Mouse (Mus musculus) heart, adult 2 months (tissue): ENCODE results near the gene Dcbld2. TPM values are rescaled to one million over a fixed set of nuclear protein-coding genes. Genes with fewer than 3 reads are reported as not detected.

Source experiments
- DNase-seq, 2 experiments: peaks; one replicate each; pipeline ENCODE4 v3.0.0; 2021
- H3K27ac ChIP-seq: fragments of 200-600 bp; 2 replicates; pipeline ENCODE4 v1.8.1; 2022
- H3K27me3 ChIP-seq: fragments of 200-500 bp; 2 replicates; pipeline ENCODE4 v1.6.1; 2012; ENCODE audit warnings: mild to moderate bottlenecking, low read length, inconsistent platforms, mixed read lengths; ENCODE audit not compliant: control insufficient read depth, insufficient read depth
- H3K36me3 ChIP-seq: fragments of 200-500 bp; 2 replicates; pipeline ENCODE4 v1.6.1; 2012; ENCODE audit warnings: low read length, inconsistent platforms; ENCODE audit not compliant: control insufficient read depth, insufficient read depth
- H3K4me1 ChIP-seq: fragments of 200-500 bp; 2 replicates; pipeline ENCODE4 v1.6.1; 2011; ENCODE audit warnings: low read length; ENCODE audit not compliant: control insufficient read depth, insufficient read depth
- H3K4me3 ChIP-seq: fragments of 200-600 bp; 2 replicates; pipeline ENCODE4 v1.8.1; 2022
- H3K79me2 ChIP-seq: fragments of 200-500 bp; replicated peaks from 2 replicates; pipeline ENCODE4 v1.6.1; 2012; ENCODE audit warnings: mild to moderate bottlenecking, inconsistent platforms, low read length, moderate library complexity, mixed read lengths; ENCODE audit not compliant: control insufficient read depth, insufficient read depth
- H3K9ac ChIP-seq: fragments of 200-500 bp; 2 replicates; pipeline ENCODE4 v1.6.1; 2012; ENCODE audit warnings: low read depth, mild to moderate bottlenecking, control low read depth, inconsistent platforms, low read length, mixed read lengths
- CTCF ChIP-seq: fragments of 200-600 bp; IDR thresholded peaks from 2 replicates; pipeline ENCODE4 v1.8.1; 2022; ENCODE audit warnings: antibody characterized with exemption, mild to moderate bottlenecking, moderate library complexity
- EP300 ChIP-seq: fragments of 200-500 bp; IDR thresholded peaks from 2 replicates; pipeline ENCODE4 v1.6.1; 2011; ENCODE audit warnings: low read depth, low read length, control low read depth; ENCODE audit not compliant: insufficient read depth
- POLR2A ChIP-seq: fragments of 200-500 bp; IDR thresholded peaks from 2 replicates; pipeline ENCODE4 v1.6.1; 2011; ENCODE audit warnings: mild to moderate bottlenecking, low read depth, low read length, control low read depth; ENCODE audit not compliant: insufficient read depth
- WGBS: fragments of 180-500 bp; shearing (Covaris S2); methylation state at CpG from one replicate; pipeline ENCODE4 v1.1.7; 2018; 5-methylcytosine and 5-hydroxymethylcytosine counted together
- intact Hi-C: fragments of 180-260 bp; cut with DNase I; formaldehyde crosslinking; loops from one replicate; pipeline ENCODE4 v1.15.1; 2025
- polyA plus RNA-seq: library from polyadenylated mRNA; depleted of rRNA; stranded (reverse); fragments of >200 nt; gene quantifications from 2 replicates; pipeline ENCODE4 v1.2.3, GENCODE M21; 2012
- total RNA-seq, 2 experiments: library from RNA; stranded (reverse); gene quantifications; 2 replicates each; pipeline ENCODE4 v1.2.3; 2021

The Dcbld2 gene
- total and polyA plus RNA-seq, 3 experiments = 9.0 to 16.8 (median 14.0) TPM

DNA sequence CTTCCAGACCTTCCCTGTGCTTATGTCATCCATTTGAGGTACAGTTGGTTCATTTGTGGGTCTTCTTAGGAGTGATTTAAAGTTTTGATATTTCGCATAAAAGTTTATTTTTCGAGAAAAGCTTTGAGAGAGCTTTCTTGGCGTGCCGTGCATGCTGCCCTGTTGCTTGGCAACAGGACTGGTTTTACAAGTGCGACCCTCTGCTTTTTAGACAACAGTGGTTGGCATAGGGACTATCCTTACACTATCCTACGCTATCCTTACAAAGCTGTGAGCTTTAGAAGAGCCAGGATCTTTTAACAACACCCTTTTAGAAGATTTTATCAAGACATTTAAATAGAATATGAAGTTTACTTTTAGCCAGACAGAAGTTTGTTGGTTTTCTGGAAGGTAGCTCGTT lies 22.0 kb downstream of the Dcbld2 start:
- no peak for DNase-seq
- intact Hi-C loops = no loop called here
- H3K4me3 ChIP-seq = no peak overlapping the region
- 89% methylated on average over 7 of the region's 7 CpGs for WGBS
- H3K36me3 ChIP-seq = no peaks in the 10 kb centered on the region
- H3K27ac ChIP-seq = no peak overlapping the region
- H3K27me3 ChIP-seq = no peaks in the 10 kb centered on the region
- peaks cover 2% of the 10 kb centered on the region for H3K4me1 ChIP-seq
- H3K9ac ChIP-seq = no peak overlapping the region
- TF ChIP-seq POLR2A (no peak), EP300 (no peak), CTCF (no peak)
- no peaks in the 10 kb centered on the region; the same call in 1 of the 2 replicates for H3K79me2 ChIP-seq

DNA sequence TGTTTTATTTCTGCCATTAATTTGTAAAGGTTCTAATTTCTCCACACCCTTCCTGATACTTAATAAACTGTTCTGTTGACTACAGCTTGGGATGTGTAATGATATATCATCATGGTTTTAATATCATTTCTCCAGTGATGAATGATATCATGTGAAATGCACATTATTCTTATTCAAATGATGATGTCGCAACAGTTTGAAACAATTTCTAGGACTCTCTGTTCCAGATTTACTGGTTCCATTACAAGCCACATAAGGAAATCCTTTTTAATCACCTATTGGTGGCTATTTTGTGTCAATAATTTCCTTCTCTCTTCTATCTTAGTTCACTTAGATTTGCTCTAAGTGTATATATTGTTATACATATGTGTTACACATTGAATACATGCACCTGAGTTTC lies 24.1 kb downstream of the Dcbld2 start:
- no peaks in the 10 kb centered on the region for H3K27me3 ChIP-seq
- H3K27ac ChIP-seq = no peak overlapping the region
- WGBS = 87% methylated on average over 1 of the region's 1 CpGs
- H3K4me1 ChIP-seq = peaks cover 2% of the 10 kb centered on the region
- H3K79me2 ChIP-seq = no peaks in the 10 kb centered on the region; the same call in 1 of the 2 replicates
- no peak for DNase-seq
- TF ChIP-seq POLR2A (no peak), CTCF (no peak), EP300 (no peak)
- H3K9ac ChIP-seq = no peak overlapping the region
- H3K4me3 ChIP-seq = no peak overlapping the region
- H3K36me3 ChIP-seq = no peaks in the 10 kb centered on the region
- intact Hi-C loops = no loop called here

DNA sequence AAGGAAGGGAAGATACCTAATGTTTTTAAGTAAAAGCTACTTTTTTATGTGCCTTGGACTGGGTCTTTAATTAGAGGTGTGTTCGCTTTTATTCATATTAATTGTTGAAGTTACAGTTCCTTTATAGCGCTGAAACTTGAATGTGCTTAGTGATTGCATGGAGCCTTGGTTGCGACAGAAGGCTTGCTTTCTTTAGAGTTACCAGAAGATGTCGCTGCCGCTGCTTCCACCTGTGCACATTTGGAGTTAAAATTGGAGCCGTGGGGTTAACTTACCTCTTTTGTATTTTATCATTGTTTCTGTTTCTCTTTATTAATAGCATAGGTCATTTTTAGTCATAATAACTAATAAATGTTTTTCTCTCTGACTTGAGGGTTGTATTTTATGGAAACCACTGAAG lies 36.5 kb downstream of the Dcbld2 start:
- Histone ChIP-seq H3K4me1 (no peaks in the 10 kb centered on the region), H3K27ac (no peak overlapping the region), H3K4me3 (no peak overlapping the region), H3K27me3 (no peaks in the 10 kb centered on the region), H3K79me2 (no peaks in the 10 kb centered on the region), H3K36me3 (no peaks in the 10 kb centered on the region), H3K9ac (no peak overlapping the region)
- peak; percentile 50 for TF ChIP-seq CTCF
- TF ChIP-seq EP300 = no peak
- TF ChIP-seq POLR2A = no peak
- DNase-seq = no peak
- 77% methylated on average over 6 of the region's 6 CpGs for WGBS
- intact Hi-C loops = no loop called here

DNA sequence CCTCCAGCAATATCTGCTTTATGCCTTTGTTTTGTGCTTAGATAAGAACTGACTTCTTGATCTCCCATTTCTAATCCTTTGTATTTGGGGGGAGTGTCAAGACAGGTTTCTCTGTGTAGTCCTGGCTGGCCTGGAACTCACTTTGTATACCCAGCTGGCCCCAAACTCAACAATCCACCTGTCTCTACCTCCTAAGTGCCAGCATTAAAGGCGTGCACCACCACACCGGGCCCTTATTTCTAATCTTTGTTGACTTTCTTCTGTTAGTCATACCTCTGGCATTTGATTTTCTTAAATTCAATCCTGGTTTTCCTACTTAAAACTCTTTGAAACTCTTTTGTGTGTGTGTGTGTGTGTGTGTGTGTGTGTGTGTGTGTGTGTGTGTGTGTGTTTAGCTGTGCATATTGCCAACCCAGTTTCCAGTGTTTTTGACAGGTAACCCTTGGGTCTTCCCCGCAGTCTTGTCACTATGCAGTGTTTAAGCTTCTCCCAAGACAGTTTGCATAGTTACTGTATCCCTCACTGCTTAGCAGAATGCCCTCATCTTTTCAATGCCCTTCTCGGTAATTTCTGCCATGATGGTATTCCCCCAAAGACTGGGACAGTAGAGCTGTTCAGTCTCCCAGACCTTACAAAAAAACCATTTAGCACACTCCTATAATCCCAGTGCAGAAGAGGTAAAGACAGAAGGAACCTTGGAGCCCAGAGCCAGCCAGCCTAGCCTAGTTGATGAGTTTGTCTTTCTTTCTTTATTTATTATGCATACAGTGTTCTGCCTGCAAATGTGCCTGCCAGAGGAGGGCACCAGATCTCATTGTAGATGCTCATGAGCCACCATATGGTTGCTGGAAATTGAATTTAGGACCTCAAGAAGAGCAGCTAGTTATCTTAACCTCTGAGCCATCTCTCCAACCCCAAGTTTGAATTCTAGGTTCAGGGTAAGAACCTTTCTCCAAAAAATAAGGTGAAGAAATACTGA lies 38.3 kb downstream of the Dcbld2 start:
- WGBS = 93% methylated on average over 4 of the region's 4 CpGs
- Histone ChIP-seq H3K4me3 (no peak overlapping the region), H3K4me1 (no peaks in the 10 kb centered on the region), H3K36me3 (no peaks in the 10 kb centered on the region), H3K27me3 (no peaks in the 10 kb centered on the region), H3K27ac (no peak overlapping the region), H3K79me2 (no peaks in the 10 kb centered on the region), H3K9ac (no peak overlapping the region)
- DNase-seq = no peak
- TF ChIP-seq CTCF (peak; percentile 9; the same call in 1 of the 2 replicates), POLR2A (no peak)
- intact Hi-C loops = no loop called here

DNA sequence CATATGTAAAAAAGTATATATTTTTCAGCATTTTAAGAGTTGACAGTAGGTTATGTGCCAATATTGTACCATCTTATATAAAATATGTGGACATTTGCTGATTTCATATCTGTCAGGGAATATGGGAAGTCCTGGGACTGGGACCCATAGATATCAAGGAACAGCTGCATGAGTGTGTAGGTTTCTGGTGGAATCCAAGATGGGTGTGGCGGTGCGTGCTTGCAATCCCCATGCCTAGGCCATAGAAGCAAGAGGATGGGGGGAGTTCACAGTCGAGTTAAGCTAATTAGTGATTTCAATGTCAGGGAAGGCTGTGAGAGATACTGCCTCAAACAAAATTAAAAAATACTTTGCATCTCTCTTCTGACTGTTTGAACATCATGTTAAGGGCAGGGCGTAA lies 40.8 kb downstream of the Dcbld2 start:
- Histone ChIP-seq H3K36me3 (no peaks in the 10 kb centered on the region), H3K79me2 (no peaks in the 10 kb centered on the region), H3K27ac (no peak overlapping the region), H3K27me3 (no peaks in the 10 kb centered on the region), H3K9ac (no peak overlapping the region), H3K4me1 (peaks cover 4% of the 10 kb centered on the region), H3K4me3 (no peak overlapping the region)
- DNase-seq = no peak
- TF ChIP-seq POLR2A = no peak
- no peak for TF ChIP-seq EP300
- intact Hi-C loops = no loop called here
- WGBS = 90% methylated on average over 4 of the region's 4 CpGs

DNA sequence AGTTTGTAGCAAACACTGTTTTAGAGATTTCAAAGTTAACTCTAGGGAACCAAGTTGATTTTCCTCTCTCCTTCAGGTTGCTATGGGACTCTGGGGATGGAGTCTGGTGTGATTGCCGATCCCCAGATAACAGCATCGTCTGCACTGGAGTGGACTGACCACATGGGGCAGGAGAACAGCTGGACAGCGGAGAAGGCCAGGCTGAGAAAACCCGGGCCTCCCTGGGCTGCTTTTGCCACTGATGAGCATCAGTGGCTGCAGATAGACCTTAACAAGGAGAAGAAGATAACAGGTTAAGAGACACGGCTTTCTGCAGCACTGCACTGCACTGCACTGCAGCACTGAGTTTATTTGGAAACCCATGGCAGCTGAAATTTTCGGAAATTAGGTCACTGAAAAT lies 42.4 kb downstream of the Dcbld2 start:
- Histone ChIP-seq H3K27ac (no peak overlapping the region), H3K27me3 (no peaks in the 10 kb centered on the region), H3K4me3 (no peak overlapping the region), H3K79me2 (no peaks in the 10 kb centered on the region), H3K9ac (no peak overlapping the region), H3K4me1 (peaks cover 4% of the 10 kb centered on the region), H3K36me3 (no peaks in the 10 kb centered on the region)
- DNase-seq = no peak
- 58% methylated on average over 6 of the region's 6 CpGs for WGBS
- peak; percentile 31; the same call in 1 of the 2 replicates for TF ChIP-seq CTCF
- no peak for TF ChIP-seq POLR2A
- intact Hi-C loops = loop anchor here (1.0 to 10.0 kb wide), 3 partner anchors 151 to 816 kb away; no protein-coding TSS in a partner anchor
